Mouse (Mus musculus) ES-CJ7 (cell line): ENCODE measurements around the gene Srsf6.

Experiments used
- DNase-seq: peaks from one replicate; pipeline ENCODE4 v3.0.0; 2011; ENCODE audit warnings: low read depth, low spot score

Gene Srsf6

DNA sequence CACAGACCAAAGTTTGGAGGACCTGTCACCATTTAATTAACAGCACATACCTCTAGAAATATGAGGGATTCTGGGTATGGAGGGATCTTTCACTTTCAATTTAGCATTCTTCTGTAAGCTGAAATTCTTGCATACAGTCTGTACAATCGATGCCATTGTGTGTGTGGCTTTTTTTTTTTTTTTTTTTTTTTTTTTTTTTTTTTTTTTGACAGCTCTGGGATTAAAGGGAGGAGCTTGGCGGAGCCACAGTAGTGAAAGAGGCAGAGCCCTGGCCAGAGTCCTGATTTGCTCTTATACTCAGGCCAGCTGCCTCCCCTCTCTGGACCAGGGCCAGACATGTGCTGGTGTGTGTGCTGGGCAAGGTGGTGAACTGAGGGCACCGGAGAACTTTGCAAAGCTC is 54.6 kb downstream of the Srsf6 start:
- no peak for DNase-seq
